Mouse (Mus musculus) heart, postnatal 0 days (tissue): Measurements from ENCODE around the gene Smo. TPM values are rescaled to one million over a fixed set of nuclear protein-coding genes. Genes with fewer than 3 reads are reported as not detected.
A peak's percentile ranks its signal among the peaks of the same experiment; 100 is the strongest.

Experiments
- ATAC-seq: fragments of 200-750 bp; cut with Nextera tagmentation; 2 replicates; pipeline ENCODE4 v1.8.0; 2017; ENCODE audit warnings: low read depth, moderate number of reproducible peaks, moderate library complexity; ENCODE audit not compliant: insufficient read depth
- DNase-seq: peaks from one replicate; pipeline ENCODE4 v3.0.0-alpha.2; 2016; ENCODE audit warnings: low spot score
- H3K27ac ChIP-seq: fragments of 300-500 bp; sonication (generic); 2 replicates; pipeline ENCODE4 v1.5.1; 2014; ENCODE audit warnings: low read depth, mild to moderate bottlenecking
- H3K27me3 ChIP-seq: fragments of 300-500 bp; sonication (generic); 2 replicates; pipeline ENCODE4 v1.6.1; 2014; ENCODE audit warnings: low read length, mixed read lengths; ENCODE audit not compliant: control insufficient read depth, insufficient read depth
- H3K36me3 ChIP-seq: fragments of 300-500 bp; sonication (generic); replicated peaks from 2 replicates; pipeline ENCODE4 v1.6.1; 2014; ENCODE audit warnings: low read length, mixed read lengths; ENCODE audit not compliant: control insufficient read depth, insufficient read depth
- H3K4me1 ChIP-seq: fragments of 300-500 bp; sonication (generic); 2 replicates; pipeline ENCODE4 v1.6.1; 2014; ENCODE audit warnings: antibody characterized with exemption; ENCODE audit not compliant: control insufficient read depth, insufficient read depth
- H3K4me2 ChIP-seq: fragments of 300-500 bp; sonication (generic); 2 replicates; pipeline ENCODE4 v1.6.1; 2014; ENCODE audit warnings: low read depth, mild to moderate bottlenecking, low read length, moderate library complexity
- H3K4me3 ChIP-seq: fragments of 300-500 bp; sonication (generic); 2 replicates; pipeline ENCODE4 v1.5.1; 2014; ENCODE audit warnings: low read depth, low read length
- H3K9ac ChIP-seq: fragments of 300-500 bp; sonication (generic); replicated peaks from 2 replicates; pipeline ENCODE4 v1.6.1; 2014; ENCODE audit warnings: low read depth, low read length, mixed read lengths
- H3K9me3 ChIP-seq: fragments of 300-500 bp; sonication (generic); replicated peaks from 2 replicates; pipeline ENCODE4 v1.6.1; 2016; ENCODE audit warnings: low read length; ENCODE audit not compliant: control insufficient read depth
- CTCF ChIP-seq: IDR thresholded peaks from 2 replicates; pipeline ENCODE4 v1.5.1; 2016; ENCODE audit warnings: antibody characterized with exemption, control low read depth, low read depth
- EP300 ChIP-seq: IDR thresholded peaks from 2 replicates; pipeline ENCODE4 v1.6.1; 2016; ENCODE audit warnings: antibody characterized with exemption, low read depth
- WGBS: fragments of 180-500 bp; shearing (Covaris S2); extraction: QIAGEN DNeasy Blood & Tissue Kit; methylation state at CpG from one replicate; pipeline ENCODE4 v1.1.7; 2014; 5-methylcytosine and 5-hydroxymethylcytosine counted together
- polyA plus RNA-seq: library from polyadenylated mRNA; unstranded; fragments of >200 nt; fragmentation: Nextera tagmentation; extraction: Ambion mirVana; gene quantifications from 2 replicates; pipeline ENCODE4 v1.2.1, GENCODE M21; 2015
- total RNA-seq: library from RNA; depleted of rRNA; stranded (reverse); fragments of >200 nt; gene quantifications from 2 replicates; pipeline ENCODE4 v1.2.3, GENCODE M21; 2014; ENCODE audit warnings: low replicate concordance; rRNA removed

Gene Smo
- total RNA-seq (50.9 and 54.7 TPM in 2 replicates), polyA plus RNA-seq (6.5 and 7.1 TPM in 2 replicates)

- H3K4me3 ChIP-seq = peak within 1 kb of the TSS; percentile 91
- no peaks in the 10 kb centered on the region for H3K27me3 ChIP-seq
- H3K9me3 ChIP-seq = no peaks in the 10 kb centered on the region
- peak; percentile 94 for ATAC-seq
- H3K4me1 ChIP-seq = peaks cover 18% of the 10 kb centered on the region; the same call in 1 of the 2 replicates
- peak; percentile 20; the same call in 1 of the 2 replicates for TF ChIP-seq EP300
- no peak for TF ChIP-seq CTCF
- WGBS = 0% methylated on average over 21 of the region's 30 CpGs
- H3K27ac ChIP-seq = peak within 1 kb of the TSS; percentile 94
- H3K36me3 ChIP-seq = no peaks in the 10 kb centered on the region
- H3K4me2 ChIP-seq = peak within 1 kb of the TSS; percentile 85
- peak; percentile 90 for DNase-seq
- H3K9ac ChIP-seq = peak within 1 kb of the TSS; percentile 97
Observed at GRCm38 (mm10) chr6:29735336-29735688, at the start of gene Smo. TSS of gene Smo (plus strand) at chr6:29735503.

GRCm38 (mm10) chr6:29685952-29686351 is 49.4 kb upstream of the Smo start:
- H3K4me3 ChIP-seq = no peak overlapping the region
- no peak overlapping the region for H3K9ac ChIP-seq
- 70% methylated on average over 4 of the region's 4 CpGs for WGBS
- DNase-seq (no peak), ATAC-seq (no peak)
- H3K27me3 ChIP-seq = no peaks in the 10 kb centered on the region
- no peaks in the 10 kb centered on the region for H3K9me3 ChIP-seq
- TF ChIP-seq EP300 (no peak), CTCF (no peak)
- H3K27ac ChIP-seq = no peak overlapping the region
- no peak overlapping the region for H3K4me2 ChIP-seq
- no peaks in the 10 kb centered on the region for H3K36me3 ChIP-seq
- no peaks in the 10 kb centered on the region for H3K4me1 ChIP-seq

GRCm38 (mm10) chr6:29689458-29689857 is 45.8 kb upstream of the Smo start:
- Histone ChIP-seq H3K36me3 (no peaks in the 10 kb centered on the region), H3K9ac (no peak overlapping the region), H3K27ac (no peak overlapping the region), H3K27me3 (0 out of 2 replicates have a peak, but pooled peaks cover 10% of the 10 kb centered on the region), H3K4me2 (no peak overlapping the region), H3K4me3 (no peak overlapping the region), H3K4me1 (no peaks in the 10 kb centered on the region), H3K9me3 (no peaks in the 10 kb centered on the region)
- no peak for DNase-seq
- no peak for ATAC-seq
- no peak for TF ChIP-seq EP300
- TF ChIP-seq CTCF = no peak
- 63% methylated on average over 8 of the region's 8 CpGs for WGBS

GRCm38 (mm10) chr6:29693953-29694352 is 41.4 kb upstream of the Smo start, which contains the start of gene Tspan33:
TSS of gene Tspan33 (plus strand) at chr6:29694222.
- 0% methylated on average over 27 of the region's 41 CpGs for WGBS
- Histone ChIP-seq H3K4me3 (peak within 1 kb of the TSS; percentile 71), H3K4me2 (peak within 1 kb of the TSS; percentile 98), H3K27ac (no peak within 1 kb of the TSS), H3K9me3 (no peaks in the 10 kb centered on the region), H3K9ac (peak within 1 kb of the TSS; percentile 49), H3K36me3 (no peaks in the 10 kb centered on the region), H3K27me3 (0 out of 2 replicates have a peak, but pooled peaks cover 10% of the 10 kb centered on the region), H3K4me1 (no peaks in the 10 kb centered on the region)
- TF ChIP-seq EP300 (peak; percentile 78), CTCF (no peak)
- peak; percentile 90 for DNase-seq
- ATAC-seq = peak; percentile 95

GRCm38 (mm10) chr6:29694375-29695289 is 40.7 kb upstream of the Smo start:
- H3K4me1 ChIP-seq = no peaks in the 10 kb centered on the region
- no peaks in the 10 kb centered on the region for H3K9me3 ChIP-seq
- WGBS = 14% methylated on average over 28 of the region's 35 CpGs
- ATAC-seq = no peak
- no peak overlapping the region for H3K27ac ChIP-seq
- no peak for TF ChIP-seq CTCF
- TF ChIP-seq EP300 = no peak
- H3K27me3 ChIP-seq = 0 out of 2 replicates have a peak, but pooled peaks cover 10% of the 10 kb centered on the region
- no peaks in the 10 kb centered on the region for H3K36me3 ChIP-seq
- peak overlapping the region; percentile 71 for H3K4me3 ChIP-seq
- peak overlapping the region; percentile 49 for H3K9ac ChIP-seq
- H3K4me2 ChIP-seq = peak overlapping the region; percentile 98
- no peak for DNase-seq
